Mouse (Mus musculus) liver, embryonic 14.5 days (tissue): ENCODE data around the gene Krtap10-4. TPM values are rescaled to one million over a fixed set of nuclear protein-coding genes. Genes with fewer than 3 reads are reported as not detected.
A peak's percentile ranks its signal among the peaks of the same experiment; 100 is the strongest.

Experiments used
- ATAC-seq: fragments of 200-750 bp; cut with Nextera tagmentation; 2 replicates; pipeline ENCODE4 v1.8.0; 2017; ENCODE audit warnings: moderate number of reproducible peaks, mild to moderate bottlenecking, moderate library complexity; ENCODE audit not compliant: insufficient read depth
- DNase-seq, 3 experiments: peaks; one replicate each; pipeline ENCODE4 v3.0.0-alpha.2; 2012 to 2013; ENCODE audit warnings: low read depth in 3 of 3, low spot score in 3 of 3
- H3K27ac ChIP-seq: fragments of 300-500 bp; sonication (generic); 2 replicates; pipeline ENCODE4 v1.5.1; 2014; ENCODE audit warnings: moderate library complexity, mild to moderate bottlenecking, control low read depth, inconsistent platforms
- H3K27me3 ChIP-seq: fragments of 300-500 bp; sonication (generic); 2 replicates; pipeline ENCODE4 v1.6.1; 2014; ENCODE audit warnings: mild to moderate bottlenecking, low read length, moderate library complexity; ENCODE audit not compliant: control insufficient read depth, insufficient read depth
- H3K36me3 ChIP-seq: fragments of 300-500 bp; sonication (generic); replicated peaks from 2 replicates; pipeline ENCODE4 v1.6.1; 2014; ENCODE audit warnings: low read depth; ENCODE audit not compliant: control insufficient read depth, insufficient read depth
- H3K4me1 ChIP-seq, 2 experiments: fragments of 200-500 bp in 1 of 2; fragments of 300-500 bp in 1 of 2; sonication (generic) in 1 of 2; replicated peaks; 2 replicates each; pipeline ENCODE4 v1.6.1; 2012 to 2014; ENCODE audit warnings: antibody characterized with exemption in 1 of 2, inconsistent platforms in 1 of 2, low read length in 1 of 2; ENCODE audit not compliant: control insufficient read depth in 2 of 2, insufficient read depth in 2 of 2
- H3K4me2 ChIP-seq: fragments of 300-500 bp; sonication (generic); 2 replicates; pipeline ENCODE4 v1.6.1; 2014; ENCODE audit warnings: low read depth, mild to moderate bottlenecking, control low read depth, moderate library complexity
- H3K4me3 ChIP-seq, 2 experiments: fragments of 200-500 bp in 1 of 2; fragments of 300-500 bp in 1 of 2; sonication (generic) in 1 of 2; 2 replicates each; pipeline ENCODE4 v1.5.1; 2012 to 2014; ENCODE audit warnings: low read depth in 2 of 2, low read length in 2 of 2, mild to moderate bottlenecking in 2 of 2, control low read depth in 1 of 2, inconsistent platforms in 1 of 2, moderate library complexity in 1 of 2; ENCODE audit not compliant: insufficient read depth in 1 of 2
- H3K9ac ChIP-seq: fragments of 300-500 bp; sonication (generic); replicated peaks from 2 replicates; pipeline ENCODE4 v1.6.1; 2014; ENCODE audit warnings: mild to moderate bottlenecking, control low read depth, moderate library complexity
- H3K9me3 ChIP-seq: fragments of 300-500 bp; sonication (generic); 2 replicates; pipeline ENCODE4 v1.6.1; 2016; ENCODE audit warnings: low read length, mixed read lengths; ENCODE audit not compliant: control insufficient read depth
- CTCF ChIP-seq: IDR thresholded peaks from 2 replicates; pipeline ENCODE4 v1.5.1; 2016; ENCODE audit warnings: antibody characterized with exemption, low read depth, control low read depth
- EP300 ChIP-seq: IDR thresholded peaks from 2 replicates; pipeline ENCODE4 v1.6.1; 2016; ENCODE audit warnings: antibody characterized with exemption, low read depth
- WGBS: fragments of 180-500 bp; shearing (Covaris S2); extraction: QIAGEN DNeasy Blood & Tissue Kit; methylation state at CpG from one replicate; pipeline ENCODE4 v1.1.7; 2014; ENCODE audit not compliant: insufficient replicate concordance; 5-methylcytosine and 5-hydroxymethylcytosine counted together
- polyA plus RNA-seq, 2 experiments: library from polyadenylated mRNA; depleted of rRNA in 1 of 2; stranded (reverse) in 1 of 2; unstranded in 1 of 2; fragments of >200 nt; fragmentation: Nextera tagmentation in 1 of 2; extraction: Ambion mirVana in 1 of 2; gene quantifications; 2 replicates each; pipeline versions ENCODE4 v1.2.1 to v1.2.3; 2012 to 2014

The Krtap10-4 gene
- polyA plus RNA-seq, 2 experiments = not detected

GRCm38 (mm10) chr10:77839006-77839405 lies 12.1 kb upstream of the Krtap10-4 start:
- Histone ChIP-seq H3K9ac (no peak overlapping the region), H3K27me3 (no peaks in the 10 kb centered on the region), H3K4me2 (no peak overlapping the region), H3K36me3 (no peaks in the 10 kb centered on the region), H3K4me1 (no peaks in the 10 kb centered on the region), H3K9me3 (no peaks in the 10 kb centered on the region; the same call in 1 of the 2 replicates), H3K4me3 (no peak overlapping the region), H3K27ac (no peak overlapping the region)
- WGBS = 52% methylated on average over 6 of the region's 6 CpGs
- ATAC-seq = no peak
- TF ChIP-seq EP300 (no peak), CTCF (no peak)
- no peak for DNase-seq

DNA sequence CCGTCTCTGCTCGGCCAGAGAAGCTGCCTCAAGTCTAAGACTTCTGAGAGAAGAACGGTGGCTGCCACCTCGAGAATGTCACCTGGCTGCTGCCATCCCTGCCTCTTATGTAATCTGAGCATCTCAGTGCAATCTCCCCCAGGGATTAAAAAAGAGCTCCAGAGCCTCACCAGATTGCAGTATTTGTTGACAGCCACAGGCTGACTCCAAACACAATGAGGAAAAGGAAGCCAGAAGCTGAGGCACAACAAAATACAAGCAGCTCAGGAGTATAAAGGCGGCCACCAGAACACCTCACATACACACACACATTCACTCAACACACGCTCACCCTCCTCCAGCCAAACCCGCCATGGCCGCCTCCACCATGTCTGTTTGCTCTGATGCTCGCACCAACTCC lies 8.8 kb upstream of the Krtap10-4 start, which contains the start of gene Krtap10-10:
Krtap10-10 (plus strand) TSS at position 301 of the 400 bp plus-strand sequence.
- no peak within 1 kb of the TSS for H3K27ac ChIP-seq
- H3K27me3 ChIP-seq = no peaks in the 10 kb centered on the region
- TF ChIP-seq CTCF (no peak), EP300 (no peak)
- no peaks in the 10 kb centered on the region for H3K9me3 ChIP-seq
- H3K4me1 ChIP-seq = no peaks in the 10 kb centered on the region
- no peak within 1 kb of the TSS for H3K4me3 ChIP-seq
- DNase-seq (no peak), ATAC-seq (no peak)
- no peak within 1 kb of the TSS for H3K4me2 ChIP-seq
- 38% methylated on average over 9 of the region's 9 CpGs for WGBS
- H3K9ac ChIP-seq = no peak within 1 kb of the TSS
- H3K36me3 ChIP-seq = no peaks in the 10 kb centered on the region

DNA sequence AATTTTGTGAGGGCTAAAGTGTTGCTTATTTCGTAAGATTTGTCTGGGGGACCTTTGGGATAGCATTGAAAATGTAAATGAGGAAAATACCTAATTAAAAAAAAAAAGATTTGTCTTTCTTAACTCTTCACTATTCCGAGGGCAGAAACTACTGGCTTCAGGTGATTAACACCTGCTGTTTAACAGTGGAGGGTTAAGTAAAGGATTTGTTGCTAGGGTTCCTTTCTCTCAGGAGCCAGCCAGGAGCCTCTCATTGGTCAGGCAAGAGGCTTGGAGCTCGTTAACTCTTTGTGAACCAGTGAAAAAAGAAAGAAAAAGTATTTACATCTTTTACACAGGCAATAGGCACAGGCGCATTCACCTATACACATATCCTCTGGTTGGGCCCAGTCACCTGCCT lies 7.7 kb downstream of the Krtap10-4 start:
- TF ChIP-seq EP300 (no peak), CTCF (no peak)
- no peak overlapping the region for H3K9ac ChIP-seq
- DNase-seq (no peak), ATAC-seq (no peak)
- 40% methylated on average over 4 of the region's 4 CpGs for WGBS
- H3K36me3 ChIP-seq = no peaks in the 10 kb centered on the region
- no peaks in the 10 kb centered on the region for H3K4me1 ChIP-seq
- no peaks in the 10 kb centered on the region for H3K27me3 ChIP-seq
- H3K4me3 ChIP-seq = no peak overlapping the region
- no peaks in the 10 kb centered on the region for H3K9me3 ChIP-seq
- H3K27ac ChIP-seq = no peak overlapping the region
- no peak overlapping the region for H3K4me2 ChIP-seq

GRCm38 (mm10) chr10:77818523-77818922 lies 8.4 kb downstream of the Krtap10-4 start:
- Histone ChIP-seq H3K36me3 (no peaks in the 10 kb centered on the region), H3K27me3 (no peaks in the 10 kb centered on the region), H3K4me3 (no peak overlapping the region), H3K4me1 (no peaks in the 10 kb centered on the region), H3K9me3 (no peaks in the 10 kb centered on the region), H3K9ac (no peak overlapping the region), H3K27ac (no peak overlapping the region), H3K4me2 (no peak overlapping the region)
- 82% methylated on average over 4 of the region's 4 CpGs for WGBS
- TF ChIP-seq EP300 = no peak
- TF ChIP-seq CTCF = no peak
- ATAC-seq (no peak), DNase-seq (no peak)

DNA sequence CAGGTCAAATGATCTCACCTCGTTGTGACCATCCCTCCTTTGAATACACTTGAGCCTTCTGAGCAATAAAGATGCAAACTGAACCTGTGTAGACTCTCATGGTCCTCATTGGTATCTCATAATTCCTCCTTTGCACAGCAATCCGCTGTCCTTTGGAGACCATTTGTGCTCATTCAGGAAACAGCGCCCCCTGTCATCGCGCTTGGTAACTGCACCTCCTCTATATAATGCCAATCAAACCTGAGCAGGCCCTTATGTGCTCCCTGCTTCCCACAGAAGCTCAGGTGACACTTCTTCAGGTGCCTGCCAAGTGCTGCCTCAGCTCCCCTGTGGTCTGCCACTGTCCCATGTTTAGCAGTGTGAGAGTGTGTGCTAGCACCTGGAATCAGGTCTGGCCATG lies 11.4 kb downstream of the Krtap10-4 start:
- no peaks in the 10 kb centered on the region for H3K9me3 ChIP-seq
- H3K9ac ChIP-seq = no peak overlapping the region
- TF ChIP-seq EP300 (no peak), CTCF (peak; percentile 75)
- 17% methylated on average over 5 of the region's 5 CpGs for WGBS
- DNase-seq (no peak), ATAC-seq (no peak)
- no peak overlapping the region for H3K27ac ChIP-seq
- no peak overlapping the region for H3K4me3 ChIP-seq
- H3K27me3 ChIP-seq = no peaks in the 10 kb centered on the region
- H3K36me3 ChIP-seq = no peaks in the 10 kb centered on the region
- H3K4me2 ChIP-seq = no peak overlapping the region
- no peaks in the 10 kb centered on the region for H3K4me1 ChIP-seq

DNA sequence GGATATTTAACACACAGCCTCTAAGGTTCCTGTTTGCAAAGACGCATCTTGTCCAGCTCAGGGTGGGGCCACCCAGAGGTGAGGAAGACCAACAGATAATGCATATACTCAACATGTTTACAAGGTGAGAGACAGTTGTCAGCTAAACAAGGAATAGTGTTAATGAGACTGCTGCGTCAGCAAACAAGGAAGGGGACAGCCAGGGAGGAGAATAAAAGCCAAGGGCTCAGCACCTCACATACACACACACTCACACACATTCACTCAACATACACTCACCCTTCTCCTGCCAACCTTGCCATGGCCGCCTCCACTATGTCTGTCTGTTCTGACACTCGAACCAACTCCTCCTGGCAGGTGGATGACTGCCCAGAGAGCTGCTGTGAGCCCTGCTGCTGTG lies 12.5 kb downstream of the Krtap10-4 start, which contains the start of gene Gm2696:
Gm2696 (plus strand) TSS at position 301 of the 400 bp plus-strand sequence.
- TF ChIP-seq EP300 (no peak), CTCF (no peak)
- H3K4me2 ChIP-seq = no peak within 1 kb of the TSS
- no peak within 1 kb of the TSS for H3K4me3 ChIP-seq
- H3K36me3 ChIP-seq = no peaks in the 10 kb centered on the region
- ATAC-seq (no peak), DNase-seq (no peak)
- no peaks in the 10 kb centered on the region for H3K9me3 ChIP-seq
- H3K4me1 ChIP-seq = no peaks in the 10 kb centered on the region
- H3K9ac ChIP-seq = no peak within 1 kb of the TSS
- 34% methylated on average over 4 of the region's 4 CpGs for WGBS
- H3K27me3 ChIP-seq = no peaks in the 10 kb centered on the region
- H3K27ac ChIP-seq = no peak within 1 kb of the TSS
